Mouse (Mus musculus): ENCODE data around the gene Lrrc27. TPM values are rescaled to one million over a fixed set of nuclear protein-coding genes. Genes with fewer than 3 reads are reported as not detected.

Lrrc27 gene
- polyA plus RNA-seq, 1 experiment from 2014 or later = 5.2 TPM

DNA sequence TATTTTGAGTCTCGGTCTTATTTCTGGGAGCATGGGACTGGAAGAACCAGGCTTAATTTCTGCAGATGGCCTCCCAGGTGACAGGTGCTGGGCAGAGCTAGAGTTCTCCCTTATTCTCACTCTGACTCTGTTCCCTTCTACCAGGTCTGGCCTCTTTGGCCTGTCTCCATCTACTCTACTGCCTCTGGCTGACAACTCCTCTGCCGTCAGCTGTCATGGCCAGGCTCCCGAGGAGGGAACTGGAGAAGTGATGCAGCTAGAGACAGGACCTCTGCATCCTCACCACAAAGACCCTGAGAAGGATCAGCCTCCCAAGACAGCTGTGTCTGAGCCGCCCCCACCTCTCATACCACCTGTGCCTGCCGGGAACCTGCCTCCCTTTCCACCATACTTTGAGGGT, 41.8 kb downstream of the Lrrc27 start:
- Histone ChIP-seq H3K36me3 (replicated peaks; ENCODE audit: control insufficient read depth, insufficient read depth) (peaks cover 14% of the 10 kb centered on the region), H3K4me2 (replicated peaks) (no peak overlapping the region), H3K9ac (no peak overlapping the region), H3K4me3 (replicated peaks; ENCODE audit: low read length) (no peak overlapping the region), H3K4me1 (replicated peaks; ENCODE audit: control insufficient read depth, insufficient read depth, low read length) (peaks cover 20% of the 10 kb centered on the region), H3K27me3 (ENCODE audit: control insufficient read depth, insufficient read depth, low read length) (no peaks in the 10 kb centered on the region), H3K9me3 (ENCODE audit: control insufficient read depth, low read length) (no peaks in the 10 kb centered on the region), H3K27ac (no peak overlapping the region)
- ATAC-seq (ENCODE audit: low FRiP score) = no peak
- WGBS = 85% methylated on average over 5 of the region's 5 CpGs
- no peak for DNase-seq (ENCODE audit: low spot score)

DNA sequence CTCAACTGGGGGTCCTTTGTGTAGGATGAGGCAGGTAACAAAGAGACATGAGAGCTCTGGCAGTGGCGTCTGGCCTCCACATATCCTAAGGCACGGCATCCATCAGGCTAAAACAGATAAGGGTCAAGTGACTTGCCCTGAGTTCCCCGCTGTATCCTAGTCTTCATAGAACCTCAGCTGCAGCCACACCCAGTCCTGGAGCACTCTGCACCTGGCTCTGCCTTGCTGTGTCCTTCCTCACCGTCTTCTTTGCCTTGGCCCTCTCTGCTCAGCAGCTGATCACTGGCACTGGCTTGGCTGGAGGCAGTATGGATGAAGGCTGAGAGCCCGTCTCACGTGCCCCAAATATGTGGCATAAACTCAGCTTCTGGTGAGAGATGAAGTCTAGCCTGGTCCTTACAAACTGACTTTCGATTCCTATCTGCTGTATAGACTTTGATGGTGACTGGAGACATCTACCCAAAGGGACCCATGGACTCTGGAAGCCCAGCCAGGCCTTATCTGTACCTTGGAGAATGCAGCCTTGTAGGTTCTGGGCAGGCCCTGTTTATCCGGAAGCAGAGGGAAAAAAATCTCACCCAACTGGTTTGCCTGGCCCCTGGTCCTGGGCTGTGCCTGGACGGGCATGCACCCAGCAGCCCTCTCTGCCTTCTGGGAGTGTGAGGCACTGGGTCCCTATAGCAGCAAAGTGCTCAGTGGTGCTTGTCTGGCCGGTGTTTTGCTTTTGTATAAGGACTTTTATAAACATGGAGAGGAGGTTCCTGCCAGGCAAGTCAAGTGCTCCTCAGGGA, 45.2 kb downstream of the Lrrc27 start:
- peaks cover 14% of the 10 kb centered on the region for H3K36me3 ChIP-seq (replicated peaks; ENCODE audit: control insufficient read depth, insufficient read depth)
- no peak overlapping the region for H3K4me3 ChIP-seq (replicated peaks; ENCODE audit: low read length)
- no peaks in the 10 kb centered on the region for H3K27me3 ChIP-seq (ENCODE audit: control insufficient read depth, insufficient read depth, low read length)
- peaks cover 4% of the 10 kb centered on the region; the same call in 1 of the 2 replicates for H3K4me1 ChIP-seq (replicated peaks; ENCODE audit: control insufficient read depth, insufficient read depth, low read length)
- 0 out of 2 replicates have a peak, but pooled peaks cover 4% of the 10 kb centered on the region for H3K9me3 ChIP-seq (ENCODE audit: control insufficient read depth, low read length)
- ATAC-seq (ENCODE audit: low FRiP score) = no peak
- no peak for DNase-seq (ENCODE audit: low spot score)
- no peak overlapping the region for H3K9ac ChIP-seq
- WGBS = 74% methylated on average over 10 of the region's 10 CpGs
- H3K4me2 ChIP-seq (replicated peaks) = no peak overlapping the region
- H3K27ac ChIP-seq = no peak overlapping the region

DNA sequence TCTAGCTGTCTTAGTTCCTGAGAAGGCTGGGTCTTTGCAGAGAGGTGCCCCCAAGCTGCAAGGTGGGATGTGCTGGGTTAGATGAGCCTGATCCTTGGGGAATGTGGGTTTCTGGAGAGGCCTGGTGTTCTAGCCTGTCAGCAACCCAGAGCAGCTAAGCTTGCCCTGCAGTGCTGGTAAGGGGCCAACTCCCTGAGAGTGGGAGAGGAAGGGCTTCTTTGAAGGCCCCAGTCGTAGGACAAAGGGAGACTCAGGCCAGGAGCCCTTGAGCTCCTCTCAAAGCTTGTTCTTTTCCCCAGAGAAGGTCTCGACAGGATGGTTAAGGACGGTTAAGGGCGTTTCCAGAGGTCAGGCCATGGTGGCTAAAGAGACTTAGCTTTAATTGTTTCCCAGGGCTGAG, 51.5 kb downstream of the Lrrc27 start:
- Histone ChIP-seq H3K27ac (no peak overlapping the region), H3K4me3 (replicated peaks; ENCODE audit: low read length) (no peak overlapping the region), H3K4me2 (replicated peaks) (no peak overlapping the region), H3K9ac (no peak overlapping the region), H3K4me1 (replicated peaks; ENCODE audit: control insufficient read depth, insufficient read depth, low read length) (no peaks in the 10 kb centered on the region), H3K9me3 (ENCODE audit: control insufficient read depth, low read length) (0 out of 2 replicates have a peak, but pooled peaks cover 4% of the 10 kb centered on the region), H3K36me3 (replicated peaks; ENCODE audit: control insufficient read depth, insufficient read depth) (no peaks in the 10 kb centered on the region), H3K27me3 (ENCODE audit: control insufficient read depth, insufficient read depth, low read length) (no peaks in the 10 kb centered on the region)
- 57% methylated on average over 4 of the region's 4 CpGs for WGBS
- ATAC-seq (ENCODE audit: low FRiP score) (no peak), DNase-seq (ENCODE audit: low spot score) (no peak)

DNA sequence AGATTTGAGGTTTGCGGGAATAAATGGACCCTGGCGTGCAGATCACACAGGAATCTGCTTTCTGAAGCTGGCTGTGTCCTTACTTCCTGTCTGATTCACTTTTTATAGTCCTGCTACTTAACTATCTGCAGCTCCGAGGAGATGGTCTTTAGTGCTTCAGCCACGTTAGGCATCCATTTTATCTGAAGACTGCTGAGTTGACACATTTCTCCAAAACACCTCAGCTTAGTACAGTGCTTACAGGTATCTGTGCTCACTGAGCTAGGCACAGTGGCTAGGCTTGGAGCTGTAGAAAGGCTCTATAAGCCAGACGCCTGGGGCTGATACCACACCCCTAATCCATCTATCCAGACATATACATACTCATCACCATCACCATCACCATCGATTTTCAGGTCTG, 52.8 kb downstream of the Lrrc27 start:
- ATAC-seq (ENCODE audit: low FRiP score) (no peak), DNase-seq (ENCODE audit: low spot score) (no peak)
- 0 out of 2 replicates have a peak, but pooled peaks cover 4% of the 10 kb centered on the region for H3K9me3 ChIP-seq (ENCODE audit: control insufficient read depth, low read length)
- H3K27me3 ChIP-seq (ENCODE audit: control insufficient read depth, insufficient read depth, low read length) = no peaks in the 10 kb centered on the region
- no peak overlapping the region for H3K4me2 ChIP-seq (replicated peaks)
- H3K4me1 ChIP-seq (replicated peaks; ENCODE audit: control insufficient read depth, insufficient read depth, low read length) = no peaks in the 10 kb centered on the region
- H3K9ac ChIP-seq = no peak overlapping the region
- WGBS = 79% methylated on average over 6 of the region's 6 CpGs
- no peaks in the 10 kb centered on the region for H3K36me3 ChIP-seq (replicated peaks; ENCODE audit: control insufficient read depth, insufficient read depth)
- H3K4me3 ChIP-seq (replicated peaks; ENCODE audit: low read length) = no peak overlapping the region
- H3K27ac ChIP-seq = no peak overlapping the region

DNA sequence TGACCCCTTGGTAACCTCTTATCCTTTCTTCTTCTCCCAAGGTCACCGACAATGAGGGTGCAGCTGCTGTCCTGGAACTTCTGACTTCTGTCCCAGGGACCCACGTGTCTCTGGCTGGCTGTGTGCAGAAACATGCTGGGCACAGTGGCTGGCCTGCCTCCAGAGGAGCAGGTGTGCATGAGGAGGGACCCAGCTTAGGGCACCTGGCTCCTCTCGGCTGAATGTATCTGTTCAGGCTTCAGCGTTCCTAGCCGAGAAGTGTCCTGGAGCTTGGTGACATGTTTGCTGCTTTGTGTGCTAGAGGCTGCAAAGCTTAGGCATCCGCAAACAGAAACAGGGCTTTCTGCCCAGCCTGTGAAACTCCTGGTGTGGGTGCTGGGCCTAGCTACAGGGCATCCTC, 53.6 kb downstream of the Lrrc27 start:
- no peaks in the 10 kb centered on the region for H3K9me3 ChIP-seq (ENCODE audit: control insufficient read depth, low read length)
- no peak overlapping the region for H3K4me3 ChIP-seq (replicated peaks; ENCODE audit: low read length)
- H3K4me2 ChIP-seq (replicated peaks) = no peak overlapping the region
- WGBS = 67% methylated on average over 6 of the region's 6 CpGs
- ATAC-seq (ENCODE audit: low FRiP score) = no peak
- no peak for DNase-seq (ENCODE audit: low spot score)
- no peaks in the 10 kb centered on the region for H3K27me3 ChIP-seq (ENCODE audit: control insufficient read depth, insufficient read depth, low read length)
- no peaks in the 10 kb centered on the region for H3K36me3 ChIP-seq (replicated peaks; ENCODE audit: control insufficient read depth, insufficient read depth)
- no peak overlapping the region for H3K27ac ChIP-seq
- no peaks in the 10 kb centered on the region for H3K4me1 ChIP-seq (replicated peaks; ENCODE audit: control insufficient read depth, insufficient read depth, low read length)
- no peak overlapping the region for H3K9ac ChIP-seq

DNA sequence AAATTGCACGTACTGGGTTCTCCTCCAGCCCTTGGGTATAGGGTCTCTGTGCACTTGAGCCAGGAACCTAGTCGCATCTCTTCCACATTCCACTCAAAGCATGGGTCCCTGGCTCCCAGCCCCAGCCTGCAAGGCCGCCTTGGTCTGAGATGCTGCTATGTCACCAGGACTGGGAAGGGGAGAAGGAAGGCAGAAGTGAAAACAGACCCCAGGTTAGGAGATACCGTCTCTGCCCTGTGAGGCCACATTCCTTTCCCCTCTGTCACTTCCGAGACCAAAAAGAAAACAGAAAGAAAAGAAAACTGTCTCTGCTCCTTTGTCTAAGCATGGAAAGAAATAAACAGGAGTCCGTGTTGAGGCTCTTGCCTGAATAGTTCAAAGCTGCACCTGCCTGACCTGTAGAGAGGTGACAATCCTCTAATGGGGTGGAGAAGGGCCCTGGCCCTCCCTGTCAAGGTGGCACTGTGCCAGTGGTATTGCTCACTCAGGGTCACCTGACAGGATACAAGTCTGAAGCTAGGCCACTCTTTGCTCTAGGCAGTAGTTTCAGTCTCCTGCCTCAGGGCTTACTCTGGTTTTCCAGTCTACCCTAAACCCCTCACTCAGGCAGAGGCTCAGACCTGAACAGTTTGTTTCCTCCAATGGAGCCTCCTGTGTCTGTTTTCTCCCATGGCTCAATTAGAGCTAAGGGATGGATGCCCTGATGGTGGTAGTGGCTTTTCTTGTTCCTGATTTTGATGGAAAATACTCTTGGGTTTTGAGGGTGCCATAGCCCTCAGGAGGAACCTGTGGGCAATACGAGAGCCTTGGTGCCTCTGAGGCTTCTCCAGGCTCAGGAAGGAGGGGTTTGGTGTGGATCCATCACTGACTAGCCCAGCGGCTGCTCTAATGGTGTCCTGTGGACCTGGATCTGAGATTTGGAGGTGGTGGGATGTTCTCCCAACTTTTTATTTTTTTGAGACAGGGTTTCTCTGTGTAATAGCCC, 54.4 kb downstream of the Lrrc27 start:
- 74% methylated on average over 8 of the region's 8 CpGs for WGBS
- H3K9me3 ChIP-seq (ENCODE audit: control insufficient read depth, low read length) = no peaks in the 10 kb centered on the region
- no peak overlapping the region for H3K4me2 ChIP-seq (replicated peaks)
- no peaks in the 10 kb centered on the region for H3K27me3 ChIP-seq (ENCODE audit: control insufficient read depth, insufficient read depth, low read length)
- H3K4me1 ChIP-seq (replicated peaks; ENCODE audit: control insufficient read depth, insufficient read depth, low read length) = peaks cover 3% of the 10 kb centered on the region; the same call in 1 of the 2 replicates
- ATAC-seq (ENCODE audit: low FRiP score) (no peak), DNase-seq (ENCODE audit: low spot score) (no peak)
- no peaks in the 10 kb centered on the region for H3K36me3 ChIP-seq (replicated peaks; ENCODE audit: control insufficient read depth, insufficient read depth)
- no peak overlapping the region for H3K9ac ChIP-seq
- H3K27ac ChIP-seq = no peak overlapping the region
- H3K4me3 ChIP-seq (replicated peaks; ENCODE audit: low read length) = no peak overlapping the region

DNA sequence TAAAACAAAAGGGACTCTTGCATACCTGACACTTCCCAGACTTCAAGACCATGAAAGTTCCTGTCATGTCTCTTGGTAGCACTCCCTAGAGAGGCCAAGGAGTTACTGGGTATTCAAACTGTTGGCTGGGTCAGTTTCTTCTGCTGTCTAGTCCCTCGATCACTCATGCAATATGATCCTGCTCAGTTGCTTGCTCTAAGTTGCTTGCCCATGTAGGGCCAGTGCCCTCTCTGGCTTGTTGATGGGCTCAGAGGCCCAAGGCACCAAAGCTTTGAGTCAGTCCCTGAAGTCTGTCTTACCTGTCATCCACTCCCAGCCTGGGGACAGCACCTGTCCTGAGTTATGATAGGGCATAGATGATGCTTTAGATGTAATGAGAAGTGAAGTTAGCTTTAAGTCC, 58.0 kb downstream of the Lrrc27 start:
- Histone ChIP-seq H3K4me3 (replicated peaks; ENCODE audit: low read length) (no peak overlapping the region), H3K36me3 (replicated peaks; ENCODE audit: control insufficient read depth, insufficient read depth) (no peaks in the 10 kb centered on the region), H3K4me2 (replicated peaks) (no peak overlapping the region), H3K9me3 (ENCODE audit: control insufficient read depth, low read length) (no peaks in the 10 kb centered on the region), H3K27ac (no peak overlapping the region), H3K27me3 (ENCODE audit: control insufficient read depth, insufficient read depth, low read length) (no peaks in the 10 kb centered on the region), H3K4me1 (replicated peaks; ENCODE audit: control insufficient read depth, insufficient read depth, low read length) (peaks cover 12% of the 10 kb centered on the region; the same call in 1 of the 2 replicates), H3K9ac (no peak overlapping the region)
- 94% methylated on average over 1 of the region's 1 CpGs for WGBS
- DNase-seq (ENCODE audit: low spot score) (no peak), ATAC-seq (ENCODE audit: low FRiP score) (no peak)

DNA sequence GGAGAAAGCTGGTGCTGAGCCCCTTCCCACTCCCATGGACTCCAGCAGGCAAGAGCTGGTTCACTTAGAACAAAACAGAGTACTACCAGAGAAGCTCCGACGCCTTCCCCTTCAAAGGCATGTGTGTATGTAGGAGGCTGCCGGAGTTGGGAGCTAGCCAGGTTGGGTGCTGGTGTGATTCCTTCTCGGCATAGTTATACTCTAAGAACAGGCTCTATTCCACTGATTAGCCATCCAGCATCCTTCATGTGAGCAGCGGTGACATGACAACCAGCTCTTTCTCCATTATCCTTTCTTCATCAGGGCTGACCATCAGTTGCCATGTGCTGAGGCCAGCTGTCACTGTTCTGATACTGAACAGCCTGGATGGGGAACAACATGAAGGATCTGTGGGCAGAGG, 59.1 kb downstream of the Lrrc27 start:
- DNase-seq (ENCODE audit: low spot score) = no peak
- 89% methylated on average over 5 of the region's 5 CpGs for WGBS

More for the DNA sequence above, 59.1 kb downstream of the Lrrc27 start:
- ATAC-seq (ENCODE audit: low FRiP score) = no peak
- no peak overlapping the region for H3K4me3 ChIP-seq (replicated peaks; ENCODE audit: low read length)
- H3K27me3 ChIP-seq (ENCODE audit: control insufficient read depth, insufficient read depth, low read length) = no peaks in the 10 kb centered on the region
- no peak overlapping the region for H3K27ac ChIP-seq
- peaks cover 12% of the 10 kb centered on the region; the same call in 1 of the 2 replicates for H3K4me1 ChIP-seq (replicated peaks; ENCODE audit: control insufficient read depth, insufficient read depth, low read length)
- no peaks in the 10 kb centered on the region for H3K9me3 ChIP-seq (ENCODE audit: control insufficient read depth, low read length)
- no peak overlapping the region for H3K4me2 ChIP-seq (replicated peaks)
- H3K9ac ChIP-seq = no peak overlapping the region
- no peaks in the 10 kb centered on the region for H3K36me3 ChIP-seq (replicated peaks; ENCODE audit: control insufficient read depth, insufficient read depth)

Measured in hindbrain, embryonic 14.5 days (tissue).